Comparison of ENCODE assay signal across 8 mouse cellular contexts in the genomic region with DNA sequence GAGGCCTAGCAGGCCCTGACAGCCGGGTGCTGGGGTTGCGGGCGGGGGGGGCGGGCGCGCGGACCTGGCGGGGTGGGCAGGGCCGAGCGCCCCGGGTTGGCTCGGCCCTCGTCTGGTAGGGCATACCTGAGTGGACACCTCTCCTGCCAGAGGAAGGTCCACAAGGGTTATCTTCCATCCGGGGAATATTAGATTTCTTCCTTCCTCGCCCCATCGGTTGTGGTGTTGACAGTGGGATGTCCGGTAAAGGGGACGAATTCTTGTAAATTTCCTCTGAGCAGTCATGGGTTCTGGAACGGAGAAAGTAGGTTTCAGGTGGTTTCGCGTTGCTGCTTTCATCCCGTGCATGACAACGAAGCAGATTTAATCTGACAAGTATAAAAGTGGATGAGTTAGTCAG. TPM values are rescaled to one million over a fixed set of nuclear protein-coding genes. Genes with fewer than 3 reads are reported as not detected.
A peak's percentile ranks its signal among the peaks of the same experiment; 100 is the strongest.
DNase-seq lines count a peak whose midpoint lies in the region; ATAC-seq and TF ChIP-seq lines count a peak whose summit lies in the region.

No protein-coding gene starts in this region.

- no peaks in the 10 kb centered on the region for H3K27me3 ChIP-seq in cerebellum, adult 2 months (ENCODE audit: control insufficient read depth, insufficient read depth, low read length)
- H3K27me3 ChIP-seq in testis, adult 2 months (ENCODE audit: control insufficient read depth, insufficient read depth, low read length): no peaks in the 10 kb centered on the region
- no peaks in the 10 kb centered on the region for H3K27me3 ChIP-seq in hindbrain, embryonic 14.5 days (ENCODE audit: control insufficient read depth, insufficient read depth, low read length)
- H3K27me3 ChIP-seq in midbrain, embryonic 14.5 days (ENCODE audit: control insufficient read depth, insufficient read depth, low read length): no peaks in the 10 kb centered on the region

- H3K27ac ChIP-seq in cerebellum, adult 2 months (ENCODE audit: insufficient read depth, low read length): no peak overlapping the region
- H3K27ac ChIP-seq in testis, adult 2 months (ENCODE audit: control insufficient read depth, insufficient read depth, low read depth, low read length): peak overlapping the region; percentile 99
- H3K27ac ChIP-seq in hindbrain, embryonic 14.5 days: 0 out of 2 replicates have a peak overlapping the region, but pooled peaks have one; percentile 63
- H3K27ac ChIP-seq in midbrain, embryonic 14.5 days (replicated peaks; ENCODE audit: low read depth, low read length): peak overlapping the region; percentile 72; the same call in 1 of the 2 replicates

- H3K4me1 ChIP-seq in cerebellum, adult 2 months (ENCODE audit: control insufficient read depth, insufficient read depth, low read length): no peaks in the 10 kb centered on the region
- peaks cover 2% of the 10 kb centered on the region; the same call in 1 of the 2 replicates for H3K4me1 ChIP-seq in testis, adult 2 months (ENCODE audit: control insufficient read depth, insufficient read depth, low read length)
- H3K4me1 ChIP-seq in hindbrain, embryonic 14.5 days (replicated peaks; ENCODE audit: control insufficient read depth, insufficient read depth, low read length): peaks cover 6% of the 10 kb centered on the region
- peaks cover 6% of the 10 kb centered on the region; the same call in 1 of the 2 replicates for H3K4me1 ChIP-seq in midbrain, embryonic 14.5 days (ENCODE audit: control insufficient read depth, insufficient read depth, low read length)

- peak; percentile 51 for ATAC-seq in hindbrain, embryonic 14.5 days (ENCODE audit: low FRiP score)
- peak; percentile 55 for ATAC-seq in midbrain, embryonic 14.5 days (ENCODE audit: low FRiP score, low TSS enrichment)

- TF ChIP-seq CTCF in cerebellum, adult 2 months (IDR thresholded peaks at IDR 0.05; ENCODE audit: borderline replicate concordance, insufficient read depth, low read depth, low read length): no peak
- TF ChIP-seq CTCF in testis, adult 2 months (IDR thresholded peaks at IDR 0.05; ENCODE audit: control insufficient read depth, insufficient read depth, insufficient replicate concordance, low read depth, low read length): no peak

- TF ChIP-seq POLR2A in cerebellum, adult 2 months (IDR thresholded peaks at IDR 0.05; ENCODE audit: borderline replicate concordance, insufficient read depth, low read length): no peak
- TF ChIP-seq POLR2A in testis, adult 2 months (IDR thresholded peaks at IDR 0.05; ENCODE audit: control insufficient read depth, low read depth, low read length): no peak

- H3K4me2 ChIP-seq in hindbrain, embryonic 14.5 days (replicated peaks): peak overlapping the region; percentile 64
- H3K4me2 ChIP-seq in midbrain, embryonic 14.5 days (ENCODE audit: low read length): peak overlapping the region; percentile 73

- no peak for DNase-seq in cerebellum, adult 2 months
- no peak for DNase-seq in cerebellum, adult 9-11 months
- DNase-seq in testis, postnatal 14 days (ENCODE audit: low spot score): no peak
- peak; percentile 25 for DNase-seq in hindbrain, embryonic 14.5 days (ENCODE audit: low spot score)
- DNase-seq in midbrain, embryonic 14.5 days: no peak
- DNase-seq in cerebellum, postnatal 4 days (ENCODE audit: low spot score in 2 of 2): no peak
- DNase-seq in testis, postnatal 10 days (ENCODE audit: low spot score): no peak

- H3K9ac ChIP-seq in hindbrain, embryonic 14.5 days: peak overlapping the region; percentile 86
- peak overlapping the region; percentile 83 for H3K9ac ChIP-seq in midbrain, embryonic 14.5 days (replicated peaks; ENCODE audit: low read length)

- H3K9me3 ChIP-seq in hindbrain, embryonic 14.5 days (ENCODE audit: control insufficient read depth, low read length): no peaks in the 10 kb centered on the region
- H3K9me3 ChIP-seq in midbrain, embryonic 14.5 days (ENCODE audit: control insufficient read depth, low read length): no peaks in the 10 kb centered on the region

- WGBS in cerebellum, adult 2 months: under 1% methylated on average over 23 of the region's 23 CpGs
- 3% methylated on average over 23 of the region's 23 CpGs for WGBS in hindbrain, embryonic 14.5 days
- 4% methylated on average over 22 of the region's 23 CpGs for WGBS in midbrain, embryonic 14.5 days

- H3K36me3 ChIP-seq in testis, adult 2 months (ENCODE audit: control insufficient read depth, insufficient read depth, low read length): peaks cover 5% of the 10 kb centered on the region
- peaks cover 29% of the 10 kb centered on the region for H3K36me3 ChIP-seq in hindbrain, embryonic 14.5 days (replicated peaks; ENCODE audit: control insufficient read depth, insufficient read depth)
- peaks cover 16% of the 10 kb centered on the region for H3K36me3 ChIP-seq in midbrain, embryonic 14.5 days (ENCODE audit: control insufficient read depth, insufficient read depth, low read length)

- H3K4me3 ChIP-seq in cerebellum, adult 2 months (replicated peaks; ENCODE audit: insufficient read depth, low read depth, low read length): peak overlapping the region; percentile 66
- peak overlapping the region; percentile 99 for H3K4me3 ChIP-seq in testis, adult 2 months (ENCODE audit: control insufficient read depth, low read depth, low read length)
- peak overlapping the region; percentile 82 for H3K4me3 ChIP-seq in hindbrain, embryonic 14.5 days (replicated peaks; ENCODE audit: low read length)
- peak overlapping the region; percentile 74 for H3K4me3 ChIP-seq in midbrain, embryonic 14.5 days (replicated peaks; ENCODE audit: low read depth, low read length)

RNA-seq across cellular contexts. Expression of gene 4932438A13Rik, which starts 0.5 kb away (rescaled TPM):
- 52.1 and 55.6 TPM in 2 replicates for polyA plus RNA-seq in cerebellum, adult 2 months (2012; rRNA removed)
- polyA plus RNA-seq in testis, adult 2 months (2012; rRNA removed): 29.1 and 37.5 TPM in 2 replicates
- 97.9 and 109 TPM in 2 replicates for polyA plus RNA-seq in hindbrain, embryonic 14.5 days (2014; fragmentation: Nextera tagmentation; extraction: Ambion mirVana)
- polyA plus RNA-seq in midbrain, embryonic 14.5 days (2014; fragmentation: Nextera tagmentation; extraction: Ambion mirVana): 83.2 and 107 TPM in 2 replicates
